Mouse (Mus musculus) megakaryocyte-erythroid progenitor cell, adult 5-6 weeks (primary cell): ENCODE data around the gene Cfap20. TPM values are rescaled to one million over a fixed set of nuclear protein-coding genes. Genes with fewer than 3 reads are reported as not detected.
"Not testable (repeated sequence)": the region's sequence is repeated elsewhere in the genome, so short reads cannot be mapped to it uniquely, and the experiment has no call there.

ENCODE experiments used
- ATAC-seq: replicated peaks from 2 replicates; pipeline ENCODE4 v1.8.0; 2016; ENCODE audit warnings: mild to moderate bottlenecking, inconsistent platforms; ENCODE audit not compliant: severe bottlenecking, poor library complexity, low FRiP score, low TSS enrichment
- total RNA-seq, 2 experiments: library from RNA; stranded (forward) in 1 of 2; stranded (reverse) in 1 of 2; fragments of 200-1000, 215-1000 nt in 1 of 2; fragments of >200 nt in 1 of 2; fragmentation: Nextera tagmentation in 1 of 2; gene quantifications; 2 replicates each; pipeline ENCODE4 v1.2.3; 2014 to 2017

The Cfap20 gene
- total RNA-seq, 2 experiments from 2014 or later = 64.6 to 69.9 TPM

DNA sequence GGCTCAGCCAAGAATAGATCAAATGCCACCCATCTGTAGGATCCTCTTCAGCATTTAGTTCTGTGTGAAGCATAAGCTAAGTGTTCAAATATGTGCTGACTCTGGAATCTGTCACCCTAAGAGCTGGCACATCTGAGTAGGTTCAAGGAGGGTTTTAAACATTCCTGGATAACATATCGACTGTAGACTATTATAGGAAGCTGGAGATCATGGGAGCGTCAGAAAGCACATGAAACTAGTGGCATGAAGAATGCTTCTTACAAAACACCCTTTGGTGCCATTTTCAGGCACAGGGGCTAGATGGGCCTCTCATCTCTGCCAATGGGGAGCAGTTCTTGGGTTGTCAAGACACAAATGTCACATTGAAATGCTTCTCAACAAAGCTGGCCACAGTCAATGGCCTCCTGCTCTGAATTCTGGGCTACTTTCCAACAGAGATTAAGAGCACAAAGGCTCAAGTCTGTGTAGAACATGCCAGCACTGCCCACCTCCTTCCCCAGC is 7.8 kb downstream of the Cfap20 start:
- no peak for ATAC-seq

DNA sequence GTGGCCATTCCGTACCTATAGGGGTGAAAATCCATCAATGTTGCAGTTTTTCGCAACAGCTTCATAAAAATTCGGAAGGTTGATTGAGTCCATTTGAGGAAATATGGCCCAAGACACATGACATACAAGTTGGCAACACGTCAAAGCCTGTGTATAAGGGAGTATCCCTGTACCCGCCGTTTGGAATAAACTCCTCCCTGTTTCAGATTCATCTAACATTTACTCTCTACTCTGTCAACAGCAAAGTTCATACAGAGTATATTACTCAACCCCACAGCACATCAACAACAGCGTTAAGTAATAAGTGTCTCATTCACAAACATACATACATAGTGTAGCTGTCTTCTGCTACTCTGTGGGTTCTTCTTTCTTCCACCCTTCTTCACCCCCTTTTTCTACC is 10.0 kb downstream of the Cfap20 start:
- no peak for ATAC-seq

DNA sequence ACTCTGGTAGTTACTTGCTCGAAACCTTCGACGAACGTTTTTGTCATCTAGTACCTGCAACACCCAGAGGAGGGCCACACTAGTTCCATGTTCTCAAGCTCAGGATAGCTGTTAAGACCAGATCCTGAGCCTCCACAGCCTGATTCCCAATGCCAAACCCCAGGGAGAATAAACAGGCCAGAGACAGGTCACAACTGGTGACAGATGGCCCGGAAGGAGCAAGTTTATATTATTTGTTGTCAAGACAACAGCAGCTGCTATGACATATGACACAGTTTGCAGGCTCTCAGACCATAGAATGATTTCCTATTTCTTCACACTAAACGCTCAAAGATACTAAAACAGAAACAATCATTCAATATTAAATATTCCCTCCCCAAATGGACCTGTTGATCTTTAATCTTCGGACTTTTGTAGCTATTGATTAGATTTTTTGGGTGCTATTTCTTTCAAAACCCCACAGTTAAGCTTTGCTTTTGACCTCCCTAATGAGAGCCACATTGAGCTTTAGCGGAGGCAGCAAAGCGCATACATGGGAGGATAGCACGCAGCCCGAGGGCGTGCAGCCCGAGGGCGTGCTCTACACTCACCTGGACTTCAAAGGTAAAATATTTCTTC is 12.4 kb downstream of the Cfap20 start:
- ATAC-seq = no peak

GRCm38 (mm10) chr8:95411309-95411972 is 23.2 kb downstream of the Cfap20 start:
- no peak for ATAC-seq

DNA sequence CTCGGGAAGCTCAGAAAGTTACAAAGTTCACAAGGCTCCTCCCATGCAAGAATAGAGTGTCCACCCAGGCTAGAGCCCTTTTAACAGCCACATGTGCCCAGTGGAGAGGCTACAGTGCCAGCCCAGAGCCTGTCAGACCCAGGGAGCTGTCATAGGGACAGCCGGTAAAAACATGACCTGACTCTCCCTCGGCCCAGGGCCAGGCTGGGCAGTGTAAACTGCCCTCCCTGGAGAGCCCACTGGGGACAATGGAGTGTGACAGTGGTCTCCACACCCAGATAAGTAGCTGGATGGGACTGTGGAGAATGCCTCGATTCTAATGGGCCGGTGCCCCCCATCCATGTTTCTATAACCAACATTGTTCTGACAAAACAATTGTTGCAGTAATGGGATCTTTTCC is 25.2 kb downstream of the Cfap20 start:
- ATAC-seq = no peak

DNA sequence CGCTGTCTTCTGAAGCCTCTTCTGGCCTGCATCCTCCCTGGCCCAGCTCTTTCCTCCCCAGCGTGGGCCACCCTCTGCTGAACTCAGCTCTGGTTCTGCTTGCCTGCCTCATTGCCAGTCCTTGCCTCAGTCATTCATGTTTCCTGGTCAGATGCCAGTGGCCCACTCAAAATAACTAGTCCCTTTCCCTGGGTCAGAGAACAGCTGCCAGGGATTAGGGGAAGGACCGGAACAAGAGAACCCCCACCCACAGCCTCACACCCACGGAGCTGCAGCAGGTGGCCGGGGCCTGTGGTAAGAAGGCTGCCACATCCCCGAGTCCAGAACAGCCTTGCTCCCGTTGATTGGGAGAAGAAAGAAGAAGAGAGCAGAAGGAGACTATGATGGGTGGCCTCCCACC is 33.6 kb downstream of the Cfap20 start:
- no peak for ATAC-seq

DNA sequence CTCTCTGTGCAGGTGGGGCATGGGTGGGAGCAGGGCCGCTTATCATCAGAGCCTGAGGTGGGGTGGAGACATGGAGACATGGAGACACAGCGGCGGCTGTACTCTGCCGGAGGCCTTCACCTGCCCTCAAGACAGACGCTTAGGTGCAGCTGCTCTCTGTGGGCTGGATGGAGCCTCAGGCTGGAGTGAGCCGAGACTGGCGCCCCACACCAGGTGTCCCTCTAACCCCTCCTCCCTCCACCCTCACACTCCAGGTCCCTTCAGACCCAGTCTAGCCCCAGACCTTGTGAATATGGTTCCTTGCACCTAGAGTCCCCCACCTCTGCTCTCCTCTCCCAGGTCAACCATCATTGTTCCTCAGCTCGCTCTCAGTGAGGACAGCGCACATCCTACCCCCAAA is 35.5 kb downstream of the Cfap20 start:
- ATAC-seq = no peak

DNA sequence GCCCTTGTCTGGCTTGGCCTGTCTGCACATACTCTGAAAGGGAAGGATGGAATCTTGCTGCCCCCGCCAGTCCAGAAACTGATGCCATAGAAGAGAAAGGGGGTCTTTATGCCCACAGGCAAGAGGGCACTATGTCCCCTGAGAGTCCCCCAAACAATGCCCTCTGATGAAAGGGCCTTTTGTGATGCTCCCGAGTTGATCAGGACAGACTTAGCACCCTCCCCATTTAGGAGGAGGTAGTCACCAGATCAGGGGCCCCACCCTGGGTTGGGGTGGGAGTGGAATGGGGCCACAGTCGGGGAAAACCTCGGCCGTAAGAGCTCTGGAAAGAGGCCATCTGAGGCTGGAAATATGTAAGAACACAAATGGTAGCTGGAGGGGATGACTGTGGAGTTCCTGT is 37.5 kb downstream of the Cfap20 start:
- ATAC-seq = no peak

DNA sequence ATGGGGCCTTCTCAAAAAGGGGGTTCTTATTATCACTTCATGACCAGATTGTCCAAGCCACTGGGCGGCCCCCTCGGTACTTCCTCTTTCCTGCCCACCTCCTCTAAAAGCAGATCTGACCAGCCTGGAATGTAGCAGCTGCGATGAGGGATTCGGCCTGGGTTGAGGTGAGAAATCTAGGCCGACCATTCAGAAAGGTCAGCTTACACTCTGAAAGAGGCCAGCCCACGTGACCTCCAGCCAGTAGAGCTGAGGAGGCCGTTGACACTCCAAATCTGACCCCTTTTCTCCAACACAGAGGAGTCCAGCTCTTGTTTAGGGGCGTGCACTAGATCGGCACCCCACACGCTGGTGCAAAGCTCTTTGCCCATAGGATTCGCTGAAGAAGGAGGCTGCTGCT is 37.9 kb downstream of the Cfap20 start:
- ATAC-seq = no peak

DNA sequence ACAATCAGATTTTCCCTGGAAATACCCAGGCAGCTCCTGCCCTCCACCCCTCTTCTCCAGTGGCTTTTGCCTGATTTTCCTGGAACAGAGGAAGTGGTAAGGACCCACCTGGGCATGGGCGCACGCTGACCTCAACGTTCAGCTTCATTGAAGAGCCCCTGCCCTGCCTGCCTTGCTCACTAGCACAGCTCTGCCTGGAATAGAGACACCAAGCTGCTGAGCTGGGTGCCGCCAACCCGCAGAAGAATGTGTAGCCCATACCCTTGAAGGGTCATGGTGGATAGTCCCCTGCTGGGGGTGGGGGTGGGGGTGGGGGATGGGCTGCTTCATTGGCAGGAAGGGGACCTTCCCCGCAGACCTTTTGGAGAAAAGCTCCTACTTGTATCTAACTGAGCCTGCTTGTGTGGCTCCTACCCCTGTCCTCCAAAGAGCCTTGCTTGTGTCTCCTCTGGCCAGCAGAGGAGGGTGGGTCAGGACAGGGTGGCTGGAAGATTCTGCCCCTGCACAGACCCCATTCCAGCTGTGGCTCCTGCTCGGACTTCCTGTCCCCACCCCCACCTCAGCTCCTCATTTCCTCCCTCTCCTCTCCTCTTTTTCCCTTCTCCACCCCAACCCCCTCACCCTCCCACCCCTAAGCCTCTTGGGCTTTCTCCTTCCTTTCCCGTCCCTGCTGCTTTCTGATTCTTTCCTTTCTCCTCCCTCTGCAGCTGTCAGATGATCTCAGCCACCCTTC is 39.3 kb downstream of the Cfap20 start:
- no peak for ATAC-seq

DNA sequence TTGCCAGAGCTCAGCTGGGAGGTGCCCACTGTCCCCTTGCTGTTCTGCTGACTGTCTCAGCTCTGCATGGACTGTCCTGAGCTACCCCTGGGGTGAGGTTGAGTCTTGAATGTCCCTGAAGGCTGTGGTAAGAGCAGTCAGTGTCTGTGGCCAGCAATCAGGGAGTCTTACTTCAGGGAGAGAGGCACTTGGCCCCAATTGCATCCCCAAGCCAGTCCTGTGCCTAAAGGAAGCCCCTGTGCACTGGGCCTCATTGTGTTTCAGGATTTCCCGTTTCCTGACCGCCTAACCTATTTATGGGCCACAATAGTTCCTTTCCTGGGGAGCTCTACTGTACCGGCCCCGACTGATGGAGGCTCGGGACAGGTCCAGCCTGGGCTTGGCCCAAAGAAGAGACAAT is 42.1 kb downstream of the Cfap20 start:
- ATAC-seq = no peak

- ATAC-seq = no peak
These were observed 43.6 kb downstream of the Cfap20 start for GRCm38 (mm10) chr8:95391101-95391500.

- ATAC-seq = no peak
These were observed 44.4 kb downstream of the Cfap20 start for GRCm38 (mm10) chr8:95390312-95390711.

GRCm38 (mm10) chr8:95387936-95388335 is 46.7 kb downstream of the Cfap20 start:
- ATAC-seq = no peak

- no peak for ATAC-seq
These were observed 47.4 kb downstream of the Cfap20 start for GRCm38 (mm10) chr8:95387221-95387620.

- no peak for ATAC-seq
These were observed 48.6 kb downstream of the Cfap20 start for GRCm38 (mm10) chr8:95386037-95386436.

DNA sequence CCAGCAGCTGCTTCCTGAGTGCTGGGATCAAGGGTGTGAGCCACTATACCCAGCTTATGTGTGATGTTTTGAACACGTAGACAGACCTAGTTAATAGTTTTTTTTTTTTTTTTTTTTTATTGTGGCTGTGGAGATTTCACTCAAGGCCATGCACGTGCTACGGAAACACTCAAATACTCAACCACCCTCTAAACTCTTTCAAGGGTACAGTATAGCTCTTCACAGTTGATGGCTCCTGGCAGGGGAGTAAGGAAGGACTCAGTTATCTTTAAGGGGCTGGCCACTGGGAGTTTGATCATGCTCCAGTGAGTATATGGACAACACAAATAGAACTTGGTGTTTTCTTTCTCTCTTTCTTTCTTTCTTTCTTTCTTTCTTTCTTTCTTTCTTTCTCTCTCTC is 50.2 kb downstream of the Cfap20 start:
- ATAC-seq = no peak

DNA sequence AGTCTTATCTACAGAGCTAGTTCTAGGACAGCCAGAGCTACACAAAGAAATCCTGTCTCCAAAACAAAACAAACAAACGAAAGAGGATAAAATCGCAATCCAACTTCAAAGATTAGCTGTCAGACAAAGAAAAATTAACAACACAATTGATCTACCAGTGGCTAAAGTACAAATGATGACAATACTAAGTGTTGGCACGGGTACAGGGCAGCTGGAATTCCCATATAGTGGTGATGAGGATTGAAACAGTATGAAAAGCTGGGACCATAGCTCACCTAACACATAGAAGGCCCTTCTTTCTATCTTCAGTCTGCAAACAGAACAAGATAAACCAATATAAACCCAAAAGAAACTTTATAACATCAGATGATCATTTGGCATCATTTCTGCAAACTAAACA is 53.1 kb downstream of the Cfap20 start:
- ATAC-seq = no peak

- ATAC-seq = no peak
These were observed 53.7 kb downstream of the Cfap20 start for GRCm38 (mm10) chr8:95380953-95381352.

GRCm38 (mm10) chr8:95378928-95379327 is 55.7 kb downstream of the Cfap20 start:
- not testable (repeated sequence) for ATAC-seq

GRCm38 (mm10) chr8:95377863-95378291 is 56.8 kb downstream of the Cfap20 start:
- ATAC-seq = no peak
